Mouse (Mus musculus): ENCODE results near the gene Notch2. TPM values are rescaled to one million over a fixed set of nuclear protein-coding genes. Genes with fewer than 3 reads are reported as not detected.

Gene Notch2
- polyA plus RNA-seq, 1 experiment from 2014 or later: 8.2 TPM

DNA sequence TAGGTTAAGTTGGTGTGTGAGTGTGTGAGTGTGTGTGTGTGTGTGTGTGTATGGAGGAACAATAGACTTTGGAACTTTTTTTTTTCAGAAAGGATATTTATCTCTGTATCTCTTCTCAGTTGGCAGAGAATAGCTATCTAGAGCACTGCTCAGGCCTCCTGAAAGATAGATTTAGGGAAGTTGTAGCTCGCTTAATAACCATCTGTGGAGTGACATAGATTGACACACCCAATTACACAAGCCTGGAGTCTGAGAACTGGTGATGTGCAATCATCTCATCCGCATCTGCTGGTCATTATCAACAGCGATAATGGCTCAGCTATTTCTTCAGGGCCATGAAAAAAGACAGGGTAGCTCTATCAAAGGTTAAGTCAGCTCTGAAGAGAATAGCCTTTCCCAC, 18.9 kb downstream of the Notch2 start:
- Histone ChIP-seq H3K4me1 (ENCODE audit: control insufficient read depth, insufficient read depth, low read length) (peaks cover 20% of the 10 kb centered on the region; the same call in 1 of the 2 replicates), H3K27me3 (ENCODE audit: control insufficient read depth, insufficient read depth, low read length) (no peaks in the 10 kb centered on the region), H3K4me2 (ENCODE audit: low read depth, low read length) (no peak overlapping the region), H3K4me3 (ENCODE audit: low read depth, low read length) (no peak overlapping the region), H3K27ac (ENCODE audit: low read depth, low read length) (no peak overlapping the region), H3K9me3 (ENCODE audit: control insufficient read depth, low read length) (no peaks in the 10 kb centered on the region), H3K9ac (replicated peaks; ENCODE audit: low read depth, low read length) (no peak overlapping the region), H3K36me3 (ENCODE audit: control insufficient read depth, insufficient read depth, low read length) (no peaks in the 10 kb centered on the region)
- 60% methylated on average over 3 of the region's 3 CpGs for WGBS
- ATAC-seq (ENCODE audit: low read depth): no peak

- 38% methylated on average over 5 of the region's 5 CpGs for WGBS
- Histone ChIP-seq H3K4me2 (ENCODE audit: low read depth, low read length) (no peak overlapping the region), H3K4me1 (ENCODE audit: control insufficient read depth, insufficient read depth, low read length) (peaks cover 21% of the 10 kb centered on the region; the same call in 1 of the 2 replicates), H3K9ac (replicated peaks; ENCODE audit: low read depth, low read length) (no peak overlapping the region), H3K27ac (ENCODE audit: low read depth, low read length) (no peak overlapping the region; the same call in 1 of the 2 replicates), H3K36me3 (ENCODE audit: control insufficient read depth, insufficient read depth, low read length) (no peaks in the 10 kb centered on the region), H3K9me3 (ENCODE audit: control insufficient read depth, low read length) (no peaks in the 10 kb centered on the region), H3K27me3 (ENCODE audit: control insufficient read depth, insufficient read depth, low read length) (no peaks in the 10 kb centered on the region), H3K4me3 (ENCODE audit: low read depth, low read length) (no peak overlapping the region)
- ATAC-seq (ENCODE audit: low read depth): no peak
These were observed 19.6 kb downstream of the Notch2 start for GRCm38 (mm10) chr3:98032944-98033343.

DNA sequence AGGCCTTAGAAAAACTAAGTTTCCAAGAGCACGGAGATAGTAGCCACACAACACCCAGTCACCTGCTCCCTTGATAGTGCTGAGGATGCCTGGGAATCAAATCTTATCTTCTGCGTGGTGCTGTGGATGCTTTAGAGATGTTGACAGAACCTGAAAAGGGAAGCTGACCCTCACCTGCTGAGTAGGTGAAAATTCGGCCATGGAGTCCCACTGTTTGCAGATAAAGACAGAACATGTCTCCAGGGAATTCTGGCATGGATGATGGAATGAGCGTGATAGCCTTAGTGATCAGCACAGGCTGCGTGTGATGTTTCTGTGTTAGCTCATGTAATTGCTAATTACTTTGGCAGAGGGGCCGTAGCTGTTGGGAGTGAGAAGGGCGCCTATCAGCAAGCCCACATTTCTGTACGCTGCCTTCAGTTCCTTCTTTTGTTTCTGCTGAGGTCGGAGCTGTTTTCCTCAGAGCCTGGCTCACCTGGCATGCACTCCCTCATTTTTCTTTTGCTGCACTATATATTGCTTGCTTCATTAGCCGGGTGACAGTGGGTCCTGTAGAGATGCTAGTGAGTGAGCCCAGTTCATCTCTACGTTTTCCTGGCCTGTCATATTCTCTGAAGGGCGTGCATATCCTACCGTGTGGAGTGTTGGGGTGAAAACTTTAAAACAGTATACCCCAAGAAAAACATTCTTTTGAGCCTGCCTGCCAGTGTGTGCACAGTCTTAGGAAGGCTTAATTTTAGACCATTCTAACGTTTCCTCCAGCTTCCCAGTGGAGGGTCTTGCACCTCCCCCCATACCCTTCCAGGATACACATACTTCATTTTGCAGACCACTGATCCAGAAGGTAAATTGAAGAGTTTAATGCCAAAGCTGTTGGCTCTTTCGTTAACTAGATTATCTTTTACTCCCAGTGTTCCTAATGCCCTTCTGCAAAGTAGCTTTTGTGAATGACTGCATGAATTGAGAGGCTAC, 21.6 kb downstream of the Notch2 start:
- ATAC-seq (ENCODE audit: low read depth): peak; percentile 45
- H3K9ac ChIP-seq (replicated peaks; ENCODE audit: low read depth, low read length): no peak overlapping the region
- no peaks in the 10 kb centered on the region for H3K36me3 ChIP-seq (ENCODE audit: control insufficient read depth, insufficient read depth, low read length)
- H3K27me3 ChIP-seq (ENCODE audit: control insufficient read depth, insufficient read depth, low read length): no peaks in the 10 kb centered on the region
- no peak overlapping the region for H3K4me3 ChIP-seq (ENCODE audit: low read depth, low read length)
- no peak overlapping the region for H3K4me2 ChIP-seq (ENCODE audit: low read depth, low read length)
- peaks cover 22% of the 10 kb centered on the region for H3K4me1 ChIP-seq (ENCODE audit: control insufficient read depth, insufficient read depth, low read length)
- H3K27ac ChIP-seq (ENCODE audit: low read depth, low read length): peak overlapping the region; percentile 16; the same call in 1 of the 2 replicates
- 43% methylated on average over 15 of the region's 15 CpGs for WGBS
- no peaks in the 10 kb centered on the region for H3K9me3 ChIP-seq (ENCODE audit: control insufficient read depth, low read length)

DNA sequence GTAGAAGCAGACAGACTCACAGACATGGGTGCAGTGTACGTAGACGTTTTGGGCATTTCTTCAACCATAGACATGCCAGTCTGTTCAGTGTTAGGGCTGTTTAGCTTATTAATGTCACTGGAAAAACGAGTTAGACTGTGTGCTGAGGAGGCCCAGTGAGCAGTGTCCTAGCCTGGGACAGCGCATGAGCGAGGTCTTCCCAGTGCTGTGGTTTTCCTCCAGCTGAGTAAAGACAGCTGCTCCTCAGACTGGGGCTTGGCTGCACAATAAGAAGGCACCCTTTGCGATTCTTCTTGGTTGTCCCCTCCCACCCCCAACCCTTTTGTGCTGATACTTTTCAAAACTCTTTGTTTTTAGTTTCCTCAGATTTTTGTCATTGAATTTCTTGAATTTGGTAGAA, 22.8 kb downstream of the Notch2 start:
- Histone ChIP-seq H3K36me3 (ENCODE audit: control insufficient read depth, insufficient read depth, low read length) (no peaks in the 10 kb centered on the region), H3K27ac (ENCODE audit: low read depth, low read length) (no peak overlapping the region; the same call in 1 of the 2 replicates), H3K4me2 (ENCODE audit: low read depth, low read length) (no peak overlapping the region), H3K4me3 (ENCODE audit: low read depth, low read length) (no peak overlapping the region), H3K4me1 (ENCODE audit: control insufficient read depth, insufficient read depth, low read length) (peaks cover 19% of the 10 kb centered on the region), H3K27me3 (ENCODE audit: control insufficient read depth, insufficient read depth, low read length) (no peaks in the 10 kb centered on the region), H3K9me3 (ENCODE audit: control insufficient read depth, low read length) (no peaks in the 10 kb centered on the region), H3K9ac (replicated peaks; ENCODE audit: low read depth, low read length) (no peak overlapping the region)
- WGBS: 70% methylated on average over 6 of the region's 6 CpGs
- ATAC-seq (ENCODE audit: low read depth): no peak

DNA sequence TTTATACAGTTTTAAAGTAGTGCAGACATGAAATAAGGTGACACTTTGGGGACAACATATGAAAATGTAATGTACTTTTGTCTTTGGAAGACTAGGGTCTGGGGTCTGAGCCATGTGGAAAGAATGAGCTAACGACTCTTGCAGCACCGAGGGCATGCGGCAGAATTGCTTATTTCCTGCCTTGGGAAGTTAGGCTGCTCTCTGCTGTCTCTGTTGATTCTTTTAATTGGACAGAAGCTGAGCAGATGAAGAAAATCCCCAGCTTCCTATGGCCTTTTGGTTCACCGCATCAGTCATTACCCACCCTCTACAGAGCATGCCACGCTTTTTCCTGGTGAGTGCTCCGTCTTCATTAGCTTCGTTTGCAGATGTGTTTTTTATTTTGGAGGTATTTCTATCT, 23.8 kb downstream of the Notch2 start:
- no peak overlapping the region for H3K9ac ChIP-seq (replicated peaks; ENCODE audit: low read depth, low read length)
- H3K27me3 ChIP-seq (ENCODE audit: control insufficient read depth, insufficient read depth, low read length): no peaks in the 10 kb centered on the region
- no peak for ATAC-seq (ENCODE audit: low read depth)
- H3K27ac ChIP-seq (ENCODE audit: low read depth, low read length): no peak overlapping the region
- H3K4me1 ChIP-seq (ENCODE audit: control insufficient read depth, insufficient read depth, low read length): peaks cover 19% of the 10 kb centered on the region
- WGBS: 58% methylated on average over 7 of the region's 7 CpGs
- no peaks in the 10 kb centered on the region for H3K36me3 ChIP-seq (ENCODE audit: control insufficient read depth, insufficient read depth, low read length)
- no peaks in the 10 kb centered on the region for H3K9me3 ChIP-seq (ENCODE audit: control insufficient read depth, low read length)
- H3K4me3 ChIP-seq (ENCODE audit: low read depth, low read length): no peak overlapping the region
- no peak overlapping the region for H3K4me2 ChIP-seq (ENCODE audit: low read depth, low read length)

GRCm38 (mm10) chr3:98038658-98039057, 25.3 kb downstream of the Notch2 start:
- Histone ChIP-seq H3K36me3 (ENCODE audit: control insufficient read depth, insufficient read depth, low read length) (no peaks in the 10 kb centered on the region), H3K4me2 (ENCODE audit: low read depth, low read length) (no peak overlapping the region), H3K4me3 (ENCODE audit: low read depth, low read length) (no peak overlapping the region), H3K27ac (ENCODE audit: low read depth, low read length) (no peak overlapping the region; the same call in 1 of the 2 replicates), H3K4me1 (ENCODE audit: control insufficient read depth, insufficient read depth, low read length) (peaks cover 29% of the 10 kb centered on the region), H3K27me3 (ENCODE audit: control insufficient read depth, insufficient read depth, low read length) (no peaks in the 10 kb centered on the region), H3K9me3 (ENCODE audit: control insufficient read depth, low read length) (no peaks in the 10 kb centered on the region), H3K9ac (replicated peaks; ENCODE audit: low read depth, low read length) (no peak overlapping the region)
- 67% methylated on average over 8 of the region's 8 CpGs for WGBS
- no peak for ATAC-seq (ENCODE audit: low read depth)

DNA sequence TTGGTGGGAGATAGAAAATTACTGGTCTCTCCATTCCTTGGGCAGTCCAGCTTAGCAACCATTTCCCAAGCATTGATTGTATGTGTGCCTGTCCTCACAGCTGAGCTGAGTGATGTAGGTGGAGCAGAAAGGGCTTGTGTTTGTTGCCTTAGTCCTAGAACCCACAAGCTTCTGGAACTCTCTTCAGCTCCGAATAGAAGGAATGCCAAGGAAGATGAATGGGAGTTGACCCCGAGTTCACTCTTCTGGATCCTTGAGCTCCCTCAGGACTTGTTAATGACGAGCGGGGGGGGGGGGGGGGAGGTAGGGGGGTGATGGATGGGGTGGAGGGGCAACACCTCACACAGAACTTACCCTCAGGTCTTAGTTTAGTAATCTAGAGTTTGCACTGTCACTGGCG, 25.9 kb downstream of the Notch2 start:
- Histone ChIP-seq H3K4me2 (ENCODE audit: low read depth, low read length) (no peak overlapping the region), H3K27ac (ENCODE audit: low read depth, low read length) (no peak overlapping the region; the same call in 1 of the 2 replicates), H3K36me3 (ENCODE audit: control insufficient read depth, insufficient read depth, low read length) (no peaks in the 10 kb centered on the region), H3K9me3 (ENCODE audit: control insufficient read depth, low read length) (no peaks in the 10 kb centered on the region), H3K9ac (replicated peaks; ENCODE audit: low read depth, low read length) (no peak overlapping the region), H3K4me1 (ENCODE audit: control insufficient read depth, insufficient read depth, low read length) (peaks cover 33% of the 10 kb centered on the region), H3K4me3 (ENCODE audit: low read depth, low read length) (no peak overlapping the region), H3K27me3 (ENCODE audit: control insufficient read depth, insufficient read depth, low read length) (no peaks in the 10 kb centered on the region)
- WGBS: 55% methylated on average over 5 of the region's 5 CpGs
- ATAC-seq (ENCODE audit: low read depth): no peak

DNA sequence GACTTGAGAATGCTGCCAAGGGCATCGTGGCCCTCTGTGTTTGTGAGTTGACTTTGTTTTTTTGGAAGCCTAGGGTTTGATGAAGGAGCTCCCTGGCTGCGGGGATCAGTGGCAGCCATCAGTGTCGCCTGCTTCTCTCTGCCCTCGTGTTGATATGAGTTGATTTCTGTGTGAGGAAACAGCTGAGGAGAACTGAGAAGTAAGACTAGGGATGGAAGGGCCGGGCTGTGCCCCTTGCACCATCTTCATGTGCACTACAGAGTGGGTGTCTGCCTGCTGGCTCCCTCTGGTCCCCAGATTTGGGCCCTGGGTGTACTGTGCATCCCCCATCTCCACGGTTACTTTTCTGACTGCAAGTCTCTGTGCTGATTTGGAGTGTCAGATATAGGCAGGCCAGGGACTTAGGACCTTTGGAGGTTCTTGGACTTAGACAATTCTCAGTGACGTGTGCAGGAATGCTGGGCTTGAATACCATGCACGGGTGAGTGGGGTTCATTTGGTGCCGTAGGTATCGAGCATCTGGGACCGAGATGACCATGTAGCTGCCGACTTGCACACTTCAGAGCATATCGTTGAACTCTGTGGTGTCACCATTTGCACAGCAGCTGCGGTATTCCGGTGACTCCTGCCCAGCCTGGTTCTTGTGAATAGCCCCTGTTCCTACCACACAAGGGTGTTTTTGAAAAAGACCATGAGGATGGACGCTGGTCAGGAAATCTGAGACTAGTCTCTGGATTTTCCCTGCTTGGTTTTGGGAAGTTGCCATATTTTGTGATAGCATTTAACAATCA, 26.5 kb downstream of the Notch2 start:
- peaks cover 27% of the 10 kb centered on the region for H3K4me1 ChIP-seq (ENCODE audit: control insufficient read depth, insufficient read depth, low read length)
- no peak overlapping the region for H3K4me2 ChIP-seq (ENCODE audit: low read depth, low read length)
- WGBS: 83% methylated on average over 16 of the region's 16 CpGs
- no peaks in the 10 kb centered on the region for H3K27me3 ChIP-seq (ENCODE audit: control insufficient read depth, insufficient read depth, low read length)
- H3K9ac ChIP-seq (replicated peaks; ENCODE audit: low read depth, low read length): no peak overlapping the region
- no peaks in the 10 kb centered on the region for H3K9me3 ChIP-seq (ENCODE audit: control insufficient read depth, low read length)
- H3K36me3 ChIP-seq (ENCODE audit: control insufficient read depth, insufficient read depth, low read length): no peaks in the 10 kb centered on the region
- H3K4me3 ChIP-seq (ENCODE audit: low read depth, low read length): no peak overlapping the region
- H3K27ac ChIP-seq (ENCODE audit: low read depth, low read length): no peak overlapping the region
- ATAC-seq (ENCODE audit: low read depth): no peak

GRCm38 (mm10) chr3:98040836-98041235, 27.5 kb downstream of the Notch2 start:
- Histone ChIP-seq H3K27me3 (ENCODE audit: control insufficient read depth, insufficient read depth, low read length) (no peaks in the 10 kb centered on the region), H3K4me1 (ENCODE audit: control insufficient read depth, insufficient read depth, low read length) (peaks cover 25% of the 10 kb centered on the region), H3K9me3 (ENCODE audit: control insufficient read depth, low read length) (no peaks in the 10 kb centered on the region), H3K9ac (replicated peaks; ENCODE audit: low read depth, low read length) (no peak overlapping the region), H3K36me3 (ENCODE audit: control insufficient read depth, insufficient read depth, low read length) (no peaks in the 10 kb centered on the region), H3K27ac (ENCODE audit: low read depth, low read length) (no peak overlapping the region; the same call in 1 of the 2 replicates), H3K4me3 (ENCODE audit: low read depth, low read length) (no peak overlapping the region), H3K4me2 (ENCODE audit: low read depth, low read length) (no peak overlapping the region)
- ATAC-seq (ENCODE audit: low read depth): no peak
- WGBS: 95% methylated on average over 6 of the region's 6 CpGs

All from neural tube, embryonic 14.5 days (tissue).